Mouse (Mus musculus): ENCODE data around the gene Nmnat3.
A peak's percentile ranks its signal among the peaks of the same experiment; 100 is the strongest.

The Nmnat3 gene

GRCm38 (mm10) chr9:98311316-98311965, 24.2 kb downstream of the Nmnat3 start:
- no peak for DNase-seq (ENCODE audit: low spot score in 2 of 2)

GRCm38 (mm10) chr9:98312622-98313374, 25.6 kb downstream of the Nmnat3 start:
- DNase-seq (ENCODE audit: low spot score in 2 of 2), result no peak

GRCm38 (mm10) chr9:98313587-98313986, 26.4 kb downstream of the Nmnat3 start:
- peak; percentile 27 to 61 for DNase-seq (ENCODE audit: low spot score in 2 of 2)

GRCm38 (mm10) chr9:98314059-98314650, 26.9 kb downstream of the Nmnat3 start:
- DNase-seq (ENCODE audit: low spot score in 2 of 2), result peak in 1 of 2 experiments; percentile 8

GRCm38 (mm10) chr9:98317897-98318296, 30.7 kb downstream of the Nmnat3 start:
- DNase-seq (ENCODE audit: low spot score in 2 of 2), result no peak

- no peak for DNase-seq (ENCODE audit: low spot score in 2 of 2)
These were observed 31.6 kb downstream of the Nmnat3 start for GRCm38 (mm10) chr9:98318875-98319274.

- no peak for DNase-seq (ENCODE audit: low spot score in 2 of 2)
These were observed 33.5 kb downstream of the Nmnat3 start for GRCm38 (mm10) chr9:98320785-98321184.

- no peak for DNase-seq (ENCODE audit: low spot score in 2 of 2)
These were observed 38.9 kb downstream of the Nmnat3 start for GRCm38 (mm10) chr9:98326088-98326487.

GRCm38 (mm10) chr9:98328415-98329176, 41.4 kb downstream of the Nmnat3 start:
- no peak for DNase-seq (ENCODE audit: low spot score in 2 of 2)

- no peak for DNase-seq (ENCODE audit: low spot score in 2 of 2)
These were observed 42.3 kb downstream of the Nmnat3 start for GRCm38 (mm10) chr9:98329274-98330105.

GRCm38 (mm10) chr9:98333219-98333754, 46.1 kb downstream of the Nmnat3 start:
- DNase-seq (ENCODE audit: low spot score in 2 of 2), result peak in 1 of 2 experiments; percentile 14

GRCm38 (mm10) chr9:98337881-98338769, 50.9 kb downstream of the Nmnat3 start:
- no peak for DNase-seq (ENCODE audit: low spot score in 2 of 2)

- DNase-seq (ENCODE audit: low spot score in 2 of 2), result no peak
These were observed 52.7 kb downstream of the Nmnat3 start for GRCm38 (mm10) chr9:98339971-98340370.

GRCm38 (mm10) chr9:98340427-98340826, 53.2 kb downstream of the Nmnat3 start:
- DNase-seq (ENCODE audit: low spot score in 2 of 2), result no peak

GRCm38 (mm10) chr9:98345840-98346239, 58.6 kb downstream of the Nmnat3 start:
- DNase-seq (ENCODE audit: low spot score in 2 of 2), result no peak

GRCm38 (mm10) chr9:98346240-98346639, 59.0 kb downstream of the Nmnat3 start:
- DNase-seq (ENCODE audit: low spot score in 2 of 2), result no peak

GRCm38 (mm10) chr9:98347021-98347420, 59.8 kb downstream of the Nmnat3 start:
- DNase-seq (ENCODE audit: low spot score in 2 of 2), result no peak

- DNase-seq (ENCODE audit: low spot score in 2 of 2), result no peak
These were observed 63.3 kb downstream of the Nmnat3 start for GRCm38 (mm10) chr9:98350318-98351144.

GRCm38 (mm10) chr9:98352332-98352731, 65.1 kb downstream of the Nmnat3 start:
- DNase-seq (ENCODE audit: low spot score in 2 of 2), result no peak
